Mouse (Mus musculus) heart, embryonic 15.5 days (tissue): ENCODE data around the gene H3f3b. TPM values are rescaled to one million over a fixed set of nuclear protein-coding genes. Genes with fewer than 3 reads are reported as not detected.
"Not testable (repeated sequence)": the region's sequence is repeated elsewhere in the genome, so short reads cannot be mapped to it uniquely, and the experiment has no call there.

ENCODE experiments used
- ATAC-seq: fragments of 200-750 bp; cut with Nextera tagmentation; replicated peaks from 2 replicates; pipeline ENCODE4 v1.8.0; 2017; ENCODE audit warnings: low read depth, moderate TSS enrichment; ENCODE audit not compliant: insufficient number of reproducible peaks, insufficient read depth, low FRiP score
- H3K27ac ChIP-seq: fragments of 300-500 bp; sonication (generic); 2 replicates; pipeline ENCODE4 v1.5.1; 2015; ENCODE audit warnings: mild to moderate bottlenecking, inconsistent platforms
- H3K27me3 ChIP-seq: fragments of 300-500 bp; sonication (generic); 2 replicates; pipeline ENCODE4 v1.6.1; 2015; ENCODE audit warnings: inconsistent platforms
- H3K36me3 ChIP-seq: fragments of 300-500 bp; sonication (generic); 2 replicates; pipeline ENCODE4 v1.6.1; 2015; ENCODE audit warnings: mild to moderate bottlenecking, inconsistent platforms
- H3K4me1 ChIP-seq: fragments of 300-500 bp; sonication (generic); replicated peaks from 2 replicates; pipeline ENCODE4 v1.6.1; 2015; ENCODE audit warnings: inconsistent platforms
- H3K4me2 ChIP-seq: fragments of 300-500 bp; sonication (generic); 2 replicates; pipeline ENCODE4 v1.6.1; 2015; ENCODE audit warnings: inconsistent platforms, mild to moderate bottlenecking, moderate library complexity
- H3K4me3 ChIP-seq: fragments of 300-500 bp; sonication (generic); 2 replicates; pipeline ENCODE4 v1.5.1; 2015; ENCODE audit warnings: mild to moderate bottlenecking, inconsistent platforms
- H3K9ac ChIP-seq: fragments of 300-500 bp; sonication (generic); 2 replicates; pipeline ENCODE4 v1.6.1; 2015; ENCODE audit warnings: mild to moderate bottlenecking, inconsistent platforms
- H3K9me3 ChIP-seq: fragments of 300-500 bp; sonication (generic); replicated peaks from 2 replicates; pipeline ENCODE4 v1.6.1; 2016; ENCODE audit warnings: inconsistent platforms
- WGBS: fragments of 180-500 bp; shearing (Covaris S2); methylation state at CpG from one replicate; pipeline ENCODE4 v1.1.7; 2015; ENCODE audit warnings: mixed read lengths; 5-methylcytosine and 5-hydroxymethylcytosine counted together
- polyA plus RNA-seq: library from polyadenylated mRNA; unstranded; fragments of >200 nt; fragmentation: Nextera tagmentation; extraction: Ambion mirVana; gene quantifications from 2 replicates; pipeline ENCODE4 v1.2.1, GENCODE M21; 2015

H3f3b gene
- polyA plus RNA-seq, 1 experiment from 2014 or later, result 648 TPM

DNA sequence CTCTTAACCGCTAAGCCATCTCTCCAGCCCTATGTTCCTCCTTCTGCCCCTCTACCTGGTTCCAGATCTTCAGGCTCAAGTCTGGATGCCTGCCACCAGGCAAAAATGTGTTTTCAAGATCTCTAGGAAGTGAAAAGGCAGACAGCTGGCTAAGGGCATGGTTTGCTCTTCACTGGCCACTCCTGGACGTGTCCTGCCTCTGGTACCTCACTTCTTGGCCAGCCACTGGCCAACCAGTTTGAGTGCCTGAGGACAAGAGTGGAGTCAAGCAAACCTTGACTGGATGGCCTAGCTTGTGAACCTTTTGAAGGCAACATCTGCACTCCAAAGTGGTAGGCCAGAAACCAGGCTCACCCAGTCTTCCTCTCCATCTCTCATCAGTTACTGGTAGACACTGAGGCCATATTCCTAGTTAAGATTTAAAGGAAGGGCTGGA, 7.8 kb downstream of the H3f3b start:
- Histone ChIP-seq H3K27me3 (no peaks in the 10 kb centered on the region), H3K9ac (no peak overlapping the region), H3K9me3 (no peaks in the 10 kb centered on the region), H3K4me3 (no peak overlapping the region), H3K36me3 (peaks cover 13% of the 10 kb centered on the region), H3K4me1 (peaks cover 12% of the 10 kb centered on the region), H3K4me2 (no peak overlapping the region), H3K27ac (peak overlapping the region; percentile 27; the same call in 1 of the 2 replicates)
- WGBS, result 76% methylated on average over 2 of the region's 2 CpGs
- no peak for ATAC-seq

DNA sequence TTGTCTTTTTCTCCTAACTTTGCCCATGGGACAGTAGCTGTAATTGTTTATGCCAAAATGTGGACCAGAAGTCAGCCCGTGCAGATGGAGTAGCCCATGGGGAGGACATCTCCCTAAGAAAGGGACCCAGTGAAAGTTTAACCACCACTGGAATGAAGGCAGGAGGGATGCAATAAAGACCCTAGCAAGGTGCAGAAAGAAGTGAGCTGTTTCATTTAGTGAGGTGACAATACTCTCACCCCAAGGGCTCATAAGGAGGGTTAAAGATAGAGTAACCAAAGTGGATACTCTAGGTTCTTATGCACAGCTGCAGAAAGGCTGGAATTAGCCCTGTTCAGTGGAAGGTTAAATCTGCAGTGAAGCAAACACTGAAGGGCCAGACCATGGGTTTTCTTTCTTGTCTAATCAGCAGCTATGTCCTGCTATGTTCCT, 8.4 kb downstream of the H3f3b start:
- ATAC-seq, result no peak
- Histone ChIP-seq H3K4me1 (peaks cover 12% of the 10 kb centered on the region), H3K4me3 (no peak overlapping the region), H3K9me3 (no peaks in the 10 kb centered on the region), H3K4me2 (no peak overlapping the region), H3K27ac (no peak overlapping the region), H3K9ac (no peak overlapping the region), H3K27me3 (no peaks in the 10 kb centered on the region), H3K36me3 (peaks cover 13% of the 10 kb centered on the region)
- WGBS, result 68% methylated on average over 1 of the region's 1 CpGs

DNA sequence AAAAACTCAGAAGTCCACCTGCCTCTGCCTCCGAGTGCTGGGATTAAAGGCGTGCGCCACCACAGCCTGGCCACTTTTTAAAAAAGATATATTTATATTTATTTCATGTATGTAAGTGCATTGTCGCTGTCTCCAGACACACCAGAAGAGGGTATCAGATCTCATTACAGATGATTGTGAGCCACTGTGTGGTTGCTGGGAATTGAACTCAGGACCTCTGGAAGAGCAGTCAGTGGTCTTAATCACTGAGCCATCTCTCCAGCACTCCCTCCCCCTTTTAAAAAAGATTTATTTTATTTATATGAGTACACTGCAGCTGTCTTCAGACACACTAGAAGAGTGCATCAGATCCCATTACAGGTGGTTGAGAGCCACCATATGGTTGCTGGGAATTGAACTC, 8.9 kb downstream of the H3f3b start:
- not testable (repeated sequence) for ATAC-seq, H3K4me2 ChIP-seq, H3K4me3 ChIP-seq, H3K27me3 ChIP-seq, H3K27ac ChIP-seq, H3K9me3 ChIP-seq, H3K9ac ChIP-seq
- 90% methylated on average over 4 of the region's 4 CpGs for WGBS
- Histone ChIP-seq H3K4me1 (peaks cover 12% of the 10 kb centered on the region), H3K36me3 (peaks cover 13% of the 10 kb centered on the region)

DNA sequence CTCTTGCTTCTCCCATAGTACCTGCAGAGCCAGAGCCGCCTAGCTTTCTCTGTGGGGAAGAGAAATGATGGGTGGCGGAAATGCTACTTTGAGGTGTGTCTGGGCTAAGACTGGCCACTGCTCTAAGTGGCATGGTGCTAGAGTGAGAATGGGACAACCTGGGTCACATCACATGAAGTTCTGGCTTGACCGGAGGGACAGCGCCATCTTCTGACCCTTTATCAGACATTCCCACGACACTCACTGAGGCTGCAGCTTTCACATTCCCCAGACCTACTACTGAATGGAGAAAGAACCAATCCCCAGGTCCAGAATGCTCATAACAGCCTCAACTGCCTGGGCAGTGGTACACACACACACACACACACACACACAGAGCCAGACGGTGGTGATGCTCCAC, 9.7 kb downstream of the H3f3b start:
- Histone ChIP-seq H3K9ac (no peak overlapping the region), H3K4me2 (no peak overlapping the region), H3K4me1 (peaks cover 13% of the 10 kb centered on the region), H3K27ac (no peak overlapping the region), H3K27me3 (no peaks in the 10 kb centered on the region), H3K4me3 (no peak overlapping the region), H3K9me3 (no peaks in the 10 kb centered on the region), H3K36me3 (peaks cover 13% of the 10 kb centered on the region)
- 31% methylated on average over 6 of the region's 6 CpGs for WGBS
- no peak for ATAC-seq

DNA sequence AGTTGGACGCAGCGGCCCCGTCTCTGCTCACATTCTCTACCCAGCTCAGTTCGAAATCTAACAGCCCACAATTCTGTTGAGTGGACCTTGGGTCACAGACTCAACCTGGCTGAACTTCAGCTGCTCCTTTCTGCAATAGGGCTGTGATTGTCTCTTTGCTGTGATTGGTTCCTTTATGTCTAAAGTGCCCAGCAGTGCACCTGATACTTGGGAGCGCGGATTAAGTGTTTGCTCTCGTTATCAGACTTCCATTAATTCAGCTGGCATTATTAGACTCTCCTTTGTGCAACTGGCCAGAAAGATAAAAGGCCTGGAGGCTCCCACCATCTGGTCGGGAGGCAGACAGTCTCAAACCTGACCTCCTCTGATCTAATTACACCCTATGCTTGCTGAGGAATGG, 12.9 kb downstream of the H3f3b start:
- ATAC-seq, result no peak
- H3K9me3 ChIP-seq, result no peaks in the 10 kb centered on the region
- H3K27me3 ChIP-seq, result no peaks in the 10 kb centered on the region
- no peak overlapping the region for H3K4me3 ChIP-seq
- H3K36me3 ChIP-seq, result no peaks in the 10 kb centered on the region; the same call in 1 of the 2 replicates
- H3K9ac ChIP-seq, result no peak overlapping the region
- H3K4me1 ChIP-seq, result peaks cover 17% of the 10 kb centered on the region
- no peak overlapping the region for H3K27ac ChIP-seq
- WGBS, result 61% methylated on average over 8 of the region's 8 CpGs
- no peak overlapping the region for H3K4me2 ChIP-seq

DNA sequence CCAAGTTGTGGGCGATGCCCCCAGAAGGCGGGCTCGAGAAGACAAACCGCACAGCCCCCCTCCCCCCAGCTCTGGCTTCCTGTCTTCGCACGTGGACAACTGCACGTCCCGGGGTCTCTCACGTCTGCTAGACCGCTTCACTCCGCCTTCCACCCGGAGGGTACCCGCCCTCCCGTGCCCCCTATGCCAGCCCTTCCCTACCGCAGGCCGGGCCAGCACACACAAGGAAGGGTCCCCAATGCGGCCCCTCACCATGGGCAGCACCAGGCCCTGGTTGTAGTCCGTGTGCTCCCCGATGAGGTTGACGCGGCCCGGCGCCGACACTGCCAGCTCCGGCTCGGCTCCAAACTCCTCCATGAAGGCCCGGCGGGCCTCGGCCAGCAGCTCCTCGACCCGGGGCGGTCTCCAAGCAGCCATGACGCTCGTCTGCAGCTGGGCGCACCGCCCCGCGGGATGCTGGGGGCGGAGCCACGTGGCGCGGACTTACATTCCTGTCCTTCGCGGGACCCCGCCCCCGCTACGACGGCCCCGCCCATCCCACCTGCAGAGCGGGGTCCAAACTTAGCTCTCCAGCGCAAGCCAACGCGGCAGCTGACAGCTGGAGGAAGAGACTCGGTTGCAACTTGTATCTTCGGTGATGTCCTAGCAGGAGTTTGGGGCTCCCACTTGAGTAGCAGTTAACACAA, 15.4 kb downstream of the H3f3b start, which contains the start of gene Galk1:
Gene Galk1 (minus strand): TSS at position 458 of the 686 bp plus-strand sequence.
- H3K27me3 ChIP-seq, result no peaks in the 10 kb centered on the region
- under 1% methylated on average over 55 of the region's 55 CpGs for WGBS
- H3K9ac ChIP-seq, result peak within 1 kb of the TSS; percentile 82
- H3K4me3 ChIP-seq, result peak within 1 kb of the TSS; percentile 70
- peak; percentile 91 for ATAC-seq
- H3K4me2 ChIP-seq, result peak within 1 kb of the TSS; percentile 83
- peaks cover 17% of the 10 kb centered on the region for H3K4me1 ChIP-seq
- peak within 1 kb of the TSS; percentile 91 for H3K27ac ChIP-seq
- H3K36me3 ChIP-seq, result peaks cover 16% of the 10 kb centered on the region
- H3K9me3 ChIP-seq, result no peaks in the 10 kb centered on the region

DNA sequence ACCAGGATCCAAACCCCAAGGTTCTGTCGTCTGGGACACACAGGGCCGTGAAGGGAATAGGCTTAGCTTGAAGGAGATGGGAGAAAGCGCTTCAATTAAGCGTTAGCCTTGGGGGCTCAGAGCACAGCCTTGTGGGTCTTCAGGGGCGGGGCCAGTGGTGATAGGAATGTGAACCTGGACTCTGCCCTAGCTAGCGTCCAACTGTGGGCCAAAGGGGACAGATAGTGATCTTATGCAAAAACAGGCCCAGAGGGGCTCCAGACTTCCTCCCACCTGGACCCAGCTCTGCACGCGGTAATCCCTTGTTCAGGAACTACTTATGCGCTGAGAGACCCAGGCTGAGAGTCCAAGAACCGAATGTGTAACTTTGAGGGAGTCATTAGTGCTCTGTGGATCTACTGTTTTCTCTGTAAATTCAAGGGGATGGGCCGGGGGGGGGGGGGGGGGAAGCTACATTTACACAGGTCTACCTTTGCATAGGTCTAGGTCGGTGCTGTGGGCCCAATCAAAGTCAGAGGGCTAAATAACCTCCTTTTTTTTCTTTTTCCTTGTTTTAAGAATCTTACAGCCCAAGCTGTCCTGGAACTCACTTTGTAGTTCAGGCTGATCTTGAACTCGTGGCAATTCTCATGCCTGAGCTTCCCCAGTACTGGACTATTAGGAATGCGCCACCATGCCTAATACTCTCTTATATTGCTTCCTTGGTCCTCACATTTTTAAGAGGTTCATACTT, 16.1 kb downstream of the H3f3b start:
- peak overlapping the region; percentile 82 for H3K9ac ChIP-seq
- no peaks in the 10 kb centered on the region for H3K9me3 ChIP-seq
- 27% methylated on average over 14 of the region's 14 CpGs for WGBS
- H3K36me3 ChIP-seq, result peaks cover 21% of the 10 kb centered on the region
- no peak for ATAC-seq
- H3K4me3 ChIP-seq, result peak overlapping the region; percentile 70
- H3K27ac ChIP-seq, result peak overlapping the region; percentile 91
- H3K27me3 ChIP-seq, result no peaks in the 10 kb centered on the region
- peaks cover 17% of the 10 kb centered on the region for H3K4me1 ChIP-seq
- peak overlapping the region; percentile 83 for H3K4me2 ChIP-seq

DNA sequence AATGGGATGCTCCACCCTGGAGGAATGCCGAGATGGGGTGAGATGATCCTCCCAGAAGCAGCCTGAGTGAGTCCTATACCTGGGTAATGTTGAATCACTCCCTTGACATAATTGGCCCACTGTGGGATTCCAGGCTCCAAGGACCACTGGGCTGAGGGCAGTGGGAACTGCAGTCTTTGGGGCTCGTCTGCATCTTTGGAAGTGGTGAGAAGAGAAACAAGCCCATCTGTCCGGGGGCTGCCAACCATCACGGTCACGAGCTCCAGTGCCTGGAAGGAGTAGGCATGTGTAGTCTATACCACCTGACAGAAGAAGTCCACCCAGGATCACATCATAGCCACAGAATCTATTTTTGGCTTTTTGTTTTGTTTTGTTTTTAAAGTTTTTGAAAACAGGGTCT, 16.8 kb downstream of the H3f3b start:
- no peak overlapping the region for H3K4me3 ChIP-seq
- no peak overlapping the region for H3K9ac ChIP-seq
- peaks cover 21% of the 10 kb centered on the region for H3K36me3 ChIP-seq
- H3K4me2 ChIP-seq, result no peak overlapping the region
- WGBS, result 76% methylated on average over 5 of the region's 5 CpGs
- no peaks in the 10 kb centered on the region for H3K27me3 ChIP-seq
- peaks cover 18% of the 10 kb centered on the region for H3K4me1 ChIP-seq
- ATAC-seq, result no peak
- no peaks in the 10 kb centered on the region for H3K9me3 ChIP-seq
- 0 out of 2 replicates have a peak overlapping the region, but pooled peaks have one; percentile 91 for H3K27ac ChIP-seq

DNA sequence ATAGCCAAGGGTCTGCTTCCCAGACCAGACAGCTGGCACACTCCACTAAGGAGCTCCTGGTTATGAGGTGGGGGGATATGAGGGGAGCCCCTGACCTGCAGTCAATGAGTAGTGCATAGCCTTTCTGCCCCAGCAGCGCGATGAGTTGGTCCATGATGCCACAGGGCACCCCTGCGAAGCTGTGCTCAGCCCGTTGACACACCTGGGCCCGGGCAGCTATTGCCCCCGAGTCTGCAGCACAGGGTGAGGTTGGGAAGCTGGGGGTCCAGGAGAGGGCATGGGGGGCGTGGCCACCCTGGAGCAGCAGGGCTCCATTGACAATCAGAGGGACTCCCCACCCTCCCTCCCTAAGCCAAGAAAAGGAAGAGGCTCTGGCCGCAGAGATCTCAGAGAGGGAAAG, 17.6 kb downstream of the H3f3b start:
- Histone ChIP-seq H3K4me1 (peaks cover 26% of the 10 kb centered on the region), H3K4me3 (no peak overlapping the region), H3K9me3 (no peaks in the 10 kb centered on the region), H3K4me2 (no peak overlapping the region), H3K27ac (no peak overlapping the region), H3K9ac (no peak overlapping the region), H3K36me3 (peaks cover 21% of the 10 kb centered on the region), H3K27me3 (no peaks in the 10 kb centered on the region)
- WGBS, result 88% methylated on average over 8 of the region's 8 CpGs
- ATAC-seq, result no peak

DNA sequence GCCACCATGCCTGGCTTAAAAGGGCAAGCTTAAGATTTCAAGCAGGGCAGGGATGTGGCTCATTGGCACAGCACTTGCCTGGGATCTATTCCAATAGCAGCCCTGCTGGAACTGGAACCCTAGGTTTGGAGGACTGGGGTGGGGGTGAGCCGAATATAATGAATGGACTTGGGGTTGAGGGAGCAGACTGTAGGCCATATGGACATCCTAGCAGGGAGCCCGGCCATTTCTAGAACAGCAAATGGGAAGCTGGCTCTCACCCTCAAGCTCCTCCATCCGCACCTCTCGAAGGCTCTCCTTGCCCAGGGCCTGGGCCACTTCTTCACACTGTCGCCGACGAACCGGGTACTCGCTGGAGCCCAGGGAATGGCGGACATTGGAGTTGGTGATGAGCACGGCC, 18.1 kb downstream of the H3f3b start:
- 93% methylated on average over 11 of the region's 11 CpGs for WGBS
- no peaks in the 10 kb centered on the region for H3K27me3 ChIP-seq
- H3K27ac ChIP-seq, result no peak overlapping the region
- H3K4me1 ChIP-seq, result peaks cover 29% of the 10 kb centered on the region
- no peak overlapping the region for H3K4me2 ChIP-seq
- ATAC-seq, result no peak
- H3K9me3 ChIP-seq, result no peaks in the 10 kb centered on the region
- H3K36me3 ChIP-seq, result peaks cover 21% of the 10 kb centered on the region
- no peak overlapping the region for H3K4me3 ChIP-seq
- no peak overlapping the region for H3K9ac ChIP-seq

DNA sequence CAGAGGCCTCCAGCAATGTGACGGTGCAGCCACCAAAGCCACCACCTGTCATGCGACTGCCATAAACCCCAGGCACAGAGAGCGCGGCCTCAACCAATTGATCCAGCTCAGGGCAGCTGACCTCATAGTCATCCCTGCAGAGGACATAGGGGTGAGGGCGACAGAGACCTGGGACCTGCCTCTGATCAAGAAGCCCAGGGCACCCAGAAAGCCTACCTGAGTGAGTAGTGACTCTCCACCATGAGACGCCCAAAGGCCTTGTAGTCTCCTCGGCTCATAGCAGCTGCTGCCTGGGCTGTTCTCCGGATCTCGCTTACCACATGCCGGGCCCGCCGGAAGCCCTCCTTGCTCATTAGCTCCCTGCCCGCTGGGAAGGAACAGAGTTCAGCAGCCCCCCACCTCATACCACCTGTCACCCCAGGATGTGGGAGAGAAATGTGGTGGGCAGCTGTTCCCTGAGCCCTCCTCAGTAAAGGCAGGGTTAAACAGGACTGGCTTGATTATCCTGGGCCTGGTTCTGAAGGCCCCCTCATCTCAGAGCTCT, 18.9 kb downstream of the H3f3b start:
- no peak overlapping the region for H3K27ac ChIP-seq
- H3K27me3 ChIP-seq, result no peaks in the 10 kb centered on the region
- H3K4me1 ChIP-seq, result peaks cover 34% of the 10 kb centered on the region
- H3K4me2 ChIP-seq, result no peak overlapping the region
- no peak overlapping the region for H3K4me3 ChIP-seq
- no peak for ATAC-seq
- H3K9ac ChIP-seq, result no peak overlapping the region
- WGBS, result 97% methylated on average over 13 of the region's 13 CpGs
- H3K9me3 ChIP-seq, result no peaks in the 10 kb centered on the region
- H3K36me3 ChIP-seq, result peaks cover 21% of the 10 kb centered on the region
